Mouse (Mus musculus) neural tube, embryonic 10.5 days (tissue): ENCODE measurements around the gene Tpst1.

Source experiments
- DNase-seq: peaks from one replicate; pipeline ENCODE4 v3.0.0-alpha.2; 2017; ENCODE audit warnings: low spot score; ENCODE audit errors: extremely low spot score

Tpst1 gene

DNA sequence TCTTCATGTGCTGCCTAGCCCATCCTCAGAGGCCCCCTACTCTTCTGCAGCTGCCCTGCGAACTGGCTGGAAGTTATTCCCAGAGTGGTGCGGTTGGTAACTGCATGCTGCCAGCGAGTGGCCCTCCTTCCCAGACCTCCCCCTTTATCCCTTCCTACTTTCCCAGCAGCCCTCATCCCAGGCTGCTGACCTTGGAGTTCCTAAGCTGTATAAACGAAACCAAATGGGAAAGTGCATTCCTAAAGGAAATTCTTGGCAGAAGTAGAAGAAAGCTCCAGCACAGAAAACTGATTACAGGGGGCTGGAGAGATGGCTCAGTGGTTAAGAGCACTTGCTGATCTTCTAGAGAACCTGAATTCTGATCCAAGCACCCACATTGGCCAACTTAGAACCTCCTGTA lies 68.9 kb downstream of the Tpst1 start:
- DNase-seq, result no peak

GRCm38 (mm10) chr5:130143101-130143500 lies 70.0 kb downstream of the Tpst1 start:
- no peak for DNase-seq

DNA sequence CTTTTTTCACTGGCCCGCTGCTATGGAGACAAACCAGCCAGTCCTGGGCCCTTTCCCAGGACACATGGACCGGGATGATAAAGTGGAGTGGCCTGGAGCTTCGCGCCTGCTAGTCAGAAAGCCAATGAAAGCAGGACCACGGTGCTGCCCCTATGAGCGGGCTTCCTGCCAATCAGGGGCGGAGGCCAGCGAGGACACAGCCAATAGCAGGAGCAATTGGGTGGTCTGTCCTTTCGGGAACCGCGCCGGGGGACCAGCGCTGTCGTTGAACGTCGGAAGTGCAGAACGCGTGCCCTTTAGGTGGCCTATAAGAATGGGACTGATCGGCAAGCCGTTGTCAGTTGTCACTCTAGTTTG lies 70.8 kb downstream of the Tpst1 start:
- peak; percentile 70 for DNase-seq

GRCm38 (mm10) chr5:130144334-130145312 lies 71.5 kb downstream of the Tpst1 start, which contains the start of gene Kctd7:
TSS of gene Kctd7 (plus strand) at chr5:130144861.
- peak; percentile 95 for DNase-seq

- DNase-seq, result no peak
These were observed 72.8 kb downstream of the Tpst1 start for GRCm38 (mm10) chr5:130145961-130146360.

DNA sequence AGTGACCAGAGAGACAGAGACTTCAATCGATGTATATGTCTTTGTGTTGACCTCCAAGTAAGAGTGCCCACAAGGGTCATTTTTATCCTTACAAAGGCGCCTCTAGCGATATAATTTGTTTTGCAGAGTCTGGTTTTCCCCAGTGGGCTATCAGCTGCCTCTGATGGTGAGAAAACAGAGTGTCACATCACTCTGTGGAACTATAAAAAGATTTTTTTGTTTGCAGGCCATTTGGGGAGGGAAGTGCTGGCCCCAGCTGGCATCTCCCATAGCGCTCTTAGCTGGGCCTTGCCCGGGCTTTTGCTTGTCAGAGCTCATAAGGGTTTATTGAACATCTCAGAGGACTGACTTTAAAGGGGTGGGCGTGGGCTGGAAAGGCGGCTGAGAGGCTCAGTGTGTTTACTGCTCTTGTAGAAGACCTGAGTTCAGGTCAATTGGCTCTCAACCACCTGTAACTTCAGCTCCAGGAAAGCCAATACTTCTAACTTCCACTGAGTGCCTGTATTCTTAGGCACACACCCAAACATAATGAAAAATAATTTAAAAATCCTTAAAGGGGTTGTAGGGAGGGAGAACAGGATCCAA lies 76.7 kb downstream of the Tpst1 start:
- DNase-seq, result no peak

DNA sequence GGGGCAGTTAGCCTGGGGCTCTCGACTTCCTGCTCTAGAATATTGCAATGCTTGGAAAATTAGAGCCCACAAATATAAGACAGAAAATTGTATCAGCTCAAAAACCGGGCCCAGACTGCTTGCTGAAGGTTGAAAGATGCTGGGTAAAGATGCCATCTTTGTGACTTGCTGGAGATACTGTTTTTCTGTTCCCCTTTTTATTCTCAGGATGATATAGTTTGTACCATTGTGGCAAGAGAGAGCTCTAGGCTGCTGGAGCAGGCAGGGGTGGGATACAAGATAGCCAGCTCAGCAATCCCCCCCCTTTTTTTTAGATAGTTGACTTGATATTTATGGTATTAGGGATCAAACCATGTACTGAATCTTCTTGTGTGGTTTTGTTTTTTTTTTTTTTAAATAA lies 81.2 kb downstream of the Tpst1 start:
- no peak for DNase-seq

DNA sequence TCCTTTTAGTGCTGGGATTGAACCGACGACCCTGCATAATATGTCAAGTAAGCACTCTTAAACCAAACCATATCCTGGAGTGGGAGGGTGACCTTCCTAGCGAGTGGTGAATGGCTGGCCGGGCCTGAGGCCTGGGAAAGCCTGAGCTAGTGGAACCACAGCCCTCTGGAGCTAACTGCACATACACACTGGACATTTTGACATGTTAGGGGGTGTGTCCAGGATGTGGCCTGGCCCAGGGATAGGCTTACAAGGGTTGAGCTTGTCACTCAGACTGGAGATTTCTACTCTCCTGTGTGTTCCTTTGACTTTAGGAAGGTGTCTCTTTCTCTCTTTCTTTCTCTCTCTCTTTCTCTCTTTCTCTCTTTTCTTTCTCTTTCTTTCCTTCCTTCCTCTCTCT lies 85.4 kb downstream of the Tpst1 start:
- no peak for DNase-seq

GRCm38 (mm10) chr5:130159761-130160201 lies 86.7 kb downstream of the Tpst1 start:
- no peak for DNase-seq

DNA sequence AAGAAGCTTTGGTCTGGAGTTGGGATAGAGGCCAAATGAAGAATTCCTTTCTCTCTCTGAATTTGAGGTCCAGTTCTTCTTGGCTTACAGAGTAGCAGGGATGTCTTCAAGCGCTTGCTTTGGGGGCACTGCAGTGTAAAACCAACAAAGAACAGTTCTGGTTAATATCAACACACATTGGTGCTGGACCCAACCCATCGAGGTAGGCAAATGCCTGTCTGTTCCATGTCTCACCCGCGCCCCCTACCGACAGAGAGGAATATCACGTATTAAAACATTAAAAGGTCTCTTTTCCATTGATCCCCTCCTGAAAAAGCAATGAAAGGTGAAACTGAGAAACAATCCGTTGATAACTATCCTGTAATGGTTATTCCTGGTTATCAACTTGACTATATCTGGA lies 90.5 kb downstream of the Tpst1 start:
- DNase-seq, result peak; percentile 62

- no peak for DNase-seq
These were observed 92.1 kb downstream of the Tpst1 start for GRCm38 (mm10) chr5:130165213-130165612.

- no peak for DNase-seq
These were observed 96.0 kb downstream of the Tpst1 start for GRCm38 (mm10) chr5:130169109-130169508.

DNA sequence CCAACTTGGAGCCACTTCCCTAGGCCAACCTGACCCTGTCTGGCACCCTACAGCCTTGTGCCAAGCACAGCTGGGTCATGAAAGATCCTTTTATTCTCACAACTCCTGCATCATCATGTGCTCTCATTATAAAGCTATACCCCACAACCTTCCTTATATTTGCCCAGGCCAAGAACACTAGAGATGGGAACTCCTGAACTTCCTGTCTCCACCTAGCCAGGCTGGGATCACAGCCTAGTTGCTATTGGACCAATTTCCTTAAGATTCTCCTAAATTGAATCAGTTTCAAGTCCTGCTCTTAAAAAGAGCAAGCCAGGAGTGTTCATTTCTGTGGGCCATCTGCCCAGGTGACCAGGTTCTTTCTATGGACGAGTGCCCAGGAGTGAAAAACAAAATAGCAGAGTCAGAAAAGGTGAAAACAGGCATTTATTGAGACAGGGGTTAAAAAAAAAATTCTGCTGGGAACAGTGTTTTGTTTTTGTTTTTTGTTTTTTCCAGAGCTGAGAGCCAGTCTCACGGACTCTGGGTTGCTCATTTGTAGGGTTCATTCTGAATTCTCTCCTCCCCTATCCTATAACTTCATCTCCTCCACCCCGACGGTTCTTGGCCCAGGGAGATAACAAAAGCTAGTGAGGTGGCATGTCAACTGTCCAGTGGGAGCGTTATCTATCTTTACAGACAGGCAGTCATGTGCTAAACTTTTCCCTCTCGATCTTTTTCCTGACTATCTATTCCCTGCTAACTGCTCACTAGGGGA lies 97.7 kb downstream of the Tpst1 start:
- DNase-seq, result no peak

- peak; percentile 97 for DNase-seq
These were observed 98.4 kb downstream of the Tpst1 start, which contains the start of gene Rabgef1 for GRCm38 (mm10) chr5:130171423-130171954. TSS of gene Rabgef1 (plus strand) at chr5:130171798.

DNA sequence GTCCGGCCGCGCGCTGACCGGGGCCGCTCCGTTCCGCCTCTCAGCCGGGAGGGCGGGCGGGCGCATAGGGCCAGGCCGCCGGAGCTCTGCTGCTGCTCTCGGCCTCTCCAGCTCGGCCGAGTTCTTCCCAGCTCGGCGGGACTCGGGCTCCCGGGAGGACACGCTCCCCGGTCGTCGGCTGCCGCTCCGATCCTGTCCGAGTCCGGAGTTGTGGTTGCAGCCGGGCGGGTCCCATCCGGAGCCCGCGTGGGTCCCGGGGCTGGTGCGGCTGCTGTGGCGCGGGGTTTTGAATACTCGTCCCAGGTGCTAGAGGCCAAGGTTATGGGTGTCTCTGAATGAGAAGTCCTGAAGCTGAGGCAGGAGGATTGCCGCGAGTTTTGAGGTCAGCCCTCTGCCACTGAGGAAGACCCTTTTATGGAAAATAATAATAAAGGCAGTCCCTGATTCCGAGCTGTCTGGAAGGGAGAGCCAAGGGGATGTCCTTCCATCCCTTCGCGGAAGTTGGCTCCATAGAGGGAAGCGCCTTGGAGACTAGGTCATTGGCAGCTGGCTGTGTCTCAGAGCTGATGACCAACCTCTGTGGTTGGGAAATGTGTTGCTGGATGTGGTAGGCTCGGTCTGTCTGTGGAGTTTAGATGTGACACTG lies 99.0 kb downstream of the Tpst1 start:
- no peak for DNase-seq

DNA sequence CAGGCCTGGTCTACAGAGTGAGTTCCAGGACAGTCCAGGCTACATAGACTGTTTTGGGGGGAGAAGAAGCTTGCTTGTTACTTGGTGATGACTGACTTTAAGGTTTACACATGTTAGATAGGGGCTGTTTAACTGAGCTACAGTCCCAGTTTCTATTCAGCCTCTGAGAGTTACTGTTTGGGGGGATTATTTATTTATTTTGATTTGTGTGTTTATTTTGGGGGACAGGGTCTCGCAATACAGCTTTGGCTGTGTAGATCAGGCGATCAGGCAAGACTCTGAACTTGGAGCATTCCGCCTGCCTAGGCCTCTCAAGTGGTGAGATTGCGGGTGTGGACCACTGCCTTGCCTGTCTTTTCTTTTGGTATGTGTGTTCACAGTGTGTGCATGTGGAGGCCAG lies 99.9 kb downstream of the Tpst1 start:
- DNase-seq, result no peak

DNA sequence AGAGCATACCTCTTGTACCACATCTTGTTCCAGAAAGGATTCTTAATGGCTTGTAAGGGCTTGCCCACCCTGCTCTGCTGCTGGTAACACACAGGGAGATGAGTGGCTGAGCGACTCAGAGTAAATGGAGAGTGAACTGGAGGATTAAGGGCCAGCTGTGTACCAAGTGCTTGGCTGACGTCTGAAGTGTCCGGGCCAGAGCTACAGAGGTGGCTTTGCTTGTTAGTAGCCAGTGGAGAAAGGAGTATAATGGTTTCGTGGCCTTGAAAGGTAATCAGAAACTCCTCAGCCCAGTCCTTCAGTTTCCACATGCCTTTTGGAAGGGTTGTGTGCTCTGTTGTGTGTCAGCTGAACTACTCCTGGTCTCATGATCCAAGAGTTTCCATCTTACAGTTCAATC lies 104.7 kb downstream of the Tpst1 start:
- no peak for DNase-seq

DNA sequence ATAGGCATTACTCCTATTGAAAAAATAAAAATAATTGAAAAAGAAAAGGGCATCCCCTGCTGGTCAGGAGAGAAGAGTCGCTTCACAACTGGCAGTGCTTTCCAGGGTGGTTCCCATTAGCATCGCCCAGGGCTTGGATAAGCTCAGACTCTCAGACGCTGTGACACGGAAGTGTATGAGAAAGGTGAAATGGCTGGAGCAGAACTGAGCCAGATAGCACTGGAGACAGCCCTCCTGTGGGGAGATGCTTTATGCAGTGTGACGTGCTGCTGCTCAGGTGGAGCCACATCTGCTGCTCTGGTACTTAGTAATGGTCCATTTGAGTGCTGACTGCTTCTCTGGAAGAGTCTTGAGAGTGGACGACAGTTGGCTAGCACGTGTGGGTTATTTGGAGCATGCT lies 107.2 kb downstream of the Tpst1 start:
- DNase-seq, result no peak

- no peak for DNase-seq
These were observed 108.8 kb downstream of the Tpst1 start for GRCm38 (mm10) chr5:130181740-130182540.

DNA sequence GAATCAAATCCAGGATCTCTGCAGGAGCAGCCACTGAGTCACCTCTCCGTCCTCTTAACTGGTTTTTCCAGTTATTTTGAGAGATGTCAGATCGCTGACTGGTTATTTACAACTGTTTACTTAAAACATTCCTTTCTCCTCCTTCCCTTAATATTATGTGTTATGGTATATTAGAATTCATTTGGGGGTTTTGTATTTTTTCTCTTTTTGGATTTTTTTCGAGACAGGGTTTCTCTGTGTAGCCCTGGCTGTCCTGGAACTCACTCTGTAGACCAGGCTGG lies 109.4 kb downstream of the Tpst1 start:
- no peak for DNase-seq
